Comparison of ENCODE assay signal across 14 mouse cellular contexts in genomic region chr2:35592725-35593392, GRCm38 (mm10). TPM values are rescaled to one million over a fixed set of nuclear protein-coding genes. Genes with fewer than 3 reads are reported as not detected.
DNase-seq lines count a peak whose midpoint lies in the region; ATAC-seq and TF ChIP-seq lines count a peak whose summit lies in the region.
"Had no signal": no experiment of that assay in that cellular context is flagged by ENCODE, and none has a peak within 500 bp of the region (broad histone marks: within the 10 kb centered on the region; RNA-seq: fewer than 3 reads in every experiment).

No protein-coding gene starts in this region.

- H3K36me3 ChIP-seq in heart, embryonic 11.5 days (ENCODE audit: control insufficient read depth, insufficient read depth, low read length) = no peaks in the 10 kb centered on the region
- no peaks in the 10 kb centered on the region for H3K36me3 ChIP-seq in hindbrain, postnatal 0 days (ENCODE audit: insufficient read depth, low read length)
- no peaks in the 10 kb centered on the region for H3K36me3 ChIP-seq in hindbrain, embryonic 10.5 days
- no peaks in the 10 kb centered on the region for H3K36me3 ChIP-seq in midbrain, postnatal 0 days (ENCODE audit: insufficient read depth, low read length)
- no peaks in the 10 kb centered on the region for H3K36me3 ChIP-seq in midbrain, embryonic 14.5 days (ENCODE audit: control insufficient read depth, insufficient read depth, low read length)

- WGBS in heart, embryonic 11.5 days (ENCODE audit: insufficient replicate concordance) = 57% methylated on average over 9 of the region's 9 CpGs
- 45% methylated on average over 9 of the region's 9 CpGs for WGBS in hindbrain, postnatal 0 days
- WGBS in hindbrain, embryonic 10.5 days = 80% methylated on average over 9 of the region's 9 CpGs
- WGBS in midbrain, postnatal 0 days = 69% methylated on average over 9 of the region's 9 CpGs
- WGBS in midbrain, embryonic 14.5 days = 66% methylated on average over 9 of the region's 9 CpGs

- H3K27ac ChIP-seq in heart, embryonic 11.5 days (ENCODE audit: low read depth, low read length) = peak overlapping the region; percentile 86
- H3K27ac ChIP-seq in hindbrain, postnatal 0 days = no peak overlapping the region
- H3K27ac ChIP-seq in hindbrain, embryonic 10.5 days = no peak overlapping the region
- no peak overlapping the region for H3K27ac ChIP-seq in midbrain, postnatal 0 days (ENCODE audit: low read depth, low read length)
- H3K27ac ChIP-seq in midbrain, embryonic 14.5 days (replicated peaks; ENCODE audit: low read depth, low read length) = no peak overlapping the region
- H3K27ac ChIP-seq: stomach, embryonic 15.5 days had no signal

- TF ChIP-seq CTCF in hindbrain, postnatal 0 days (IDR thresholded peaks at IDR 0.05; ENCODE audit: low read depth) = no peak
- TF ChIP-seq CTCF in midbrain, postnatal 0 days (IDR thresholded peaks at IDR 0.05) = no peak

- H3K9ac ChIP-seq in heart, embryonic 11.5 days (ENCODE audit: low read depth, low read length) = no peak overlapping the region
- H3K9ac ChIP-seq in hindbrain, postnatal 0 days (replicated peaks; ENCODE audit: low read length) = no peak overlapping the region
- H3K9ac ChIP-seq in midbrain, postnatal 0 days (replicated peaks; ENCODE audit: low read length, poor library complexity, severe bottlenecking) = no peak overlapping the region
- no peak overlapping the region for H3K9ac ChIP-seq in midbrain, embryonic 14.5 days (replicated peaks; ENCODE audit: low read length)
- H3K9ac ChIP-seq: stomach, embryonic 15.5 days had no signal

- 0 out of 2 replicates have a peak overlapping the region, but pooled peaks have one; percentile 9 for H3K4me2 ChIP-seq in heart, embryonic 11.5 days
- no peak overlapping the region for H3K4me2 ChIP-seq in hindbrain, postnatal 0 days (ENCODE audit: low read depth, low read length)
- H3K4me2 ChIP-seq in midbrain, postnatal 0 days (ENCODE audit: low read depth, low read length, poor library complexity, severe bottlenecking) = no peak overlapping the region
- no peak overlapping the region for H3K4me2 ChIP-seq in midbrain, embryonic 14.5 days (ENCODE audit: low read length)
- H3K4me2 ChIP-seq: liver, embryonic 11.5 days; stomach, embryonic 15.5 days had no signal

- peaks cover 82% of the 10 kb centered on the region for H3K4me1 ChIP-seq in heart, embryonic 11.5 days (ENCODE audit: control insufficient read depth, insufficient read depth, low read length)
- peaks cover 4% of the 10 kb centered on the region for H3K4me1 ChIP-seq in hindbrain, postnatal 0 days (ENCODE audit: insufficient read depth, low read length)
- peaks cover 51% of the 10 kb centered on the region for H3K4me1 ChIP-seq in hindbrain, embryonic 10.5 days (replicated peaks)
- 0 out of 2 replicates have a peak, but pooled peaks cover 4% of the 10 kb centered on the region for H3K4me1 ChIP-seq in midbrain, postnatal 0 days (ENCODE audit: insufficient read depth, low read length)
- H3K4me1 ChIP-seq in midbrain, embryonic 14.5 days (ENCODE audit: control insufficient read depth, insufficient read depth, low read length) = 0 out of 2 replicates have a peak, but pooled peaks cover 2% of the 10 kb centered on the region

- H3K27me3 ChIP-seq in heart, embryonic 11.5 days (ENCODE audit: control insufficient read depth, insufficient read depth, low read length) = no peaks in the 10 kb centered on the region
- H3K27me3 ChIP-seq in hindbrain, postnatal 0 days (ENCODE audit: insufficient read depth, low read length) = no peaks in the 10 kb centered on the region
- peaks cover 31% of the 10 kb centered on the region for H3K27me3 ChIP-seq in hindbrain, embryonic 10.5 days (ENCODE audit: insufficient read depth, poor library complexity, severe bottlenecking)
- H3K27me3 ChIP-seq in midbrain, postnatal 0 days (ENCODE audit: insufficient read depth, low read length) = peaks cover under 1% of the 10 kb centered on the region; the same call in 1 of the 2 replicates
- 0 out of 2 replicates have a peak, but pooled peaks cover 6% of the 10 kb centered on the region for H3K27me3 ChIP-seq in midbrain, embryonic 14.5 days (ENCODE audit: control insufficient read depth, insufficient read depth, low read length)
- H3K27me3 ChIP-seq: stomach, embryonic 15.5 days had no signal

- DNase-seq in heart, adult 9 months (ENCODE audit: low spot score in 2 of 2) = no peak
- DNase-seq in hindbrain, postnatal 0 days (ENCODE audit: low spot score) = peak; percentile 65
- no peak for DNase-seq in hindbrain, embryonic 10.5 days (ENCODE audit: low spot score)
- peak; percentile 65 for DNase-seq in midbrain, postnatal 0 days (ENCODE audit: low spot score)
- DNase-seq in midbrain, embryonic 14.5 days = no peak
- DNase-seq in embryo, embryonic 9.5 days (ENCODE audit: extremely low spot score) = no peak
- no peak for DNase-seq in adrenal gland, adult 8-10 months
- DNase-seq: cerebellum, adult 11-12 months; thymus, postnatal 14 days had no signal

- H3K4me3 ChIP-seq in heart, embryonic 11.5 days (ENCODE audit: low read depth, low read length) = no peak overlapping the region
- no peak overlapping the region for H3K4me3 ChIP-seq in hindbrain, postnatal 0 days (ENCODE audit: low read length)
- H3K4me3 ChIP-seq in hindbrain, embryonic 10.5 days = no peak overlapping the region
- H3K4me3 ChIP-seq in midbrain, postnatal 0 days (ENCODE audit: low read depth, low read length) = no peak overlapping the region
- H3K4me3 ChIP-seq in midbrain, embryonic 14.5 days (replicated peaks; ENCODE audit: low read depth, low read length) = no peak overlapping the region
- H3K4me3 ChIP-seq: stomach, embryonic 15.5 days had no signal

- no peaks in the 10 kb centered on the region for H3K9me3 ChIP-seq in heart, embryonic 11.5 days (replicated peaks; ENCODE audit: control insufficient read depth, low read length)
- no peaks in the 10 kb centered on the region for H3K9me3 ChIP-seq in hindbrain, postnatal 0 days (ENCODE audit: low read length)
- H3K9me3 ChIP-seq in hindbrain, embryonic 10.5 days = no peaks in the 10 kb centered on the region
- H3K9me3 ChIP-seq in midbrain, postnatal 0 days (ENCODE audit: low read length) = no peaks in the 10 kb centered on the region
- H3K9me3 ChIP-seq in midbrain, embryonic 14.5 days (ENCODE audit: control insufficient read depth, low read length) = no peaks in the 10 kb centered on the region
- H3K9me3 ChIP-seq: stomach, embryonic 15.5 days had no signal

- no peak for ATAC-seq in heart, embryonic 11.5 days (replicated peaks; ENCODE audit: insufficient number of reproducible peaks, low FRiP score, low TSS enrichment)
- ATAC-seq in hindbrain, postnatal 0 days = peak; percentile 66
- no peak for ATAC-seq in midbrain, postnatal 0 days (ENCODE audit: low FRiP score)
- ATAC-seq in midbrain, embryonic 14.5 days (ENCODE audit: low FRiP score, low TSS enrichment) = no peak
- ATAC-seq: CD4-positive, CD25-positive, alpha-beta regulatory T cell, adult 4 months; intestine, postnatal 0 days had no signal

RNA-seq across cellular contexts. Expression of gene Dab2ip, which starts 34.8 kb away (rescaled TPM):
- polyA plus RNA-seq in heart, embryonic 11.5 days (2014; fragmentation: Nextera tagmentation; extraction: Ambion mirVana) = 49.0 and 49.1 TPM in 2 replicates
- 161 and 163 TPM in 2 replicates for total RNA-seq in hindbrain, postnatal 0 days (2014; rRNA removed)
- 64.5 and 69.9 TPM in 2 replicates for polyA plus RNA-seq in hindbrain, postnatal 0 days (2015; fragmentation: Nextera tagmentation; extraction: Ambion mirVana)
- polyA plus RNA-seq in hindbrain, embryonic 10.5 days (2016; fragmentation: Nextera tagmentation; extraction: Ambion mirVana) = 26.9 and 28.8 TPM in 2 replicates
- total RNA-seq in midbrain, postnatal 0 days (2014; rRNA removed) = 161 and 175 TPM in 2 replicates
- polyA plus RNA-seq in midbrain, postnatal 0 days (2015; fragmentation: Nextera tagmentation; extraction: Ambion mirVana) = 71.5 and 73.3 TPM in 2 replicates
- polyA plus RNA-seq in midbrain, embryonic 14.5 days (2014; fragmentation: Nextera tagmentation; extraction: Ambion mirVana) = 46.4 and 50.6 TPM in 2 replicates
- total RNA-seq in adrenal gland, adult 8-10 months (2022) = 10 to 100 TPM; 84.5 to 95.8 (median 90.0) TPM

Comparison
In these comparisons a context has a peak if more than half of its experiments do, and no peak if none do; other contexts are left out.
1. DNase-seq: peak in hindbrain, postnatal 0 days (single experiment) and midbrain, postnatal 0 days (single experiment); none in heart, adult 9 months (0 of 2), hindbrain, embryonic 10.5 days (single experiment), midbrain, embryonic 14.5 days (single experiment), embryo, embryonic 9.5 days (single experiment) and adrenal gland, adult 8-10 months (single experiment).